Mouse (Mus musculus): Measurements from ENCODE around the gene Npy5r. TPM values are rescaled to one million over a fixed set of nuclear protein-coding genes. Genes with fewer than 3 reads are reported as not detected.

Npy5r gene
- polyA plus RNA-seq (2012; rRNA removed): not detected in 2 replicates

DNA sequence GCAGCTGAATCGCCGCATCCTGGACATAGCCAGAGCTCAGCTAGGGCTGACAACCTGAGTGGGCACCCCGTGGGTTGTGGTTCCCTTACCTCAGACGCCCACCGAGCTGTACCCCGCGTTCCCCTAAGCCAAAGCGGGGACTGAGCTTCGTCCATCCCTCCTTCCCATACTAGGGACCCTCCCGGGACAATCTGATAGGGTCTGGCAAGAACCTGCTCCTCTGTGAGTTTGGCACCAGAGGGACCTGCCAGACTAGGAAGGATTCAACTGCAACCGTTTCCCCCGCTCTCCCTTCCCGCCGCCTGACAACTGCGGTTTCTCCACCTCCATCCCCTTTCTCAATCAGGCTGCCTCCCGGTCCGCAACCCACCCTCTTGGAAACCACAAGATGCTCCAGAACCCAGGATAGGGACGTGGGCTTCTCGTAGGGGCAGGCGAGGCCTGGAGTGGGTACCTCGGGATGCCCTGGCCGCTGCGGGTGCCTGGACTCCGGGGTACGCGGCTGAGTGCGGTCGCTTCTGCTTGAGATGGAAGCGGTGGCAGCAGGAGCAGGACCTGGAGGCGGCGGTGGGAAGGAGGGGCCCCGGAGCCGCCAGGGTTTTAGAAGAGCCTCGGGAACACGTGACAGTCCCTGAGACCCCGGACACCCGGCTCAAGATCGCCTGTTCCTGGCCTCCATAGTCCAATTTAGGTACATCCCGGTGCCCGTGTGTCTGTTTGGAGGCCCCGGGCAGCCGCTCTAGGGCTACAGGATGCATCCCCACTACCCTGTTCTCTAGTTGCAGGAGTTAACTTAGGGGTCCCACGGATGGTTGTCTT lies at the start of gene Npy5r:
Npy5r (minus strand) TSS at position 618 of the 819 bp plus-strand sequence.
- DNase-seq (ENCODE audit: low read depth): no peak

DNA sequence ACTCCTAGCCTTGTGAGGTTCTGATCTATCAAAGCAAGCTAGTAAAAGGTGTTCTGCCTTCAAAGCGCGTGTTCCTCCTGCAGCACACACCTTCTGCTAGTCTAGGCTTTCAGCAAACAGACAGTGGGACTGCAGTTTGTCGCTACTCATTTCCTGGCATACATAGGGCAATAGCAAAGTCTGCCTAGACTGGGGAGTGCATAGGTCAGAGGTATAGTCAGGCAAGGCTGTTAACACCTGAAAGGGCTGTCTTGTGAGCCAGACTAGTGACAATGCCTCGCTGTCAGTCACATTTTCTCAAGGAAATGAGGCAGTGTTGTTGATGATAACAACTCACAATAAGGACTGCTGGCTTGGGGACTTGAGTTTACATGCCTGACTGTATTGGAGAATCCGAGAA lies 44.0 kb upstream of the Npy5r start:
- no peak for DNase-seq (ENCODE audit: low read depth)

DNA sequence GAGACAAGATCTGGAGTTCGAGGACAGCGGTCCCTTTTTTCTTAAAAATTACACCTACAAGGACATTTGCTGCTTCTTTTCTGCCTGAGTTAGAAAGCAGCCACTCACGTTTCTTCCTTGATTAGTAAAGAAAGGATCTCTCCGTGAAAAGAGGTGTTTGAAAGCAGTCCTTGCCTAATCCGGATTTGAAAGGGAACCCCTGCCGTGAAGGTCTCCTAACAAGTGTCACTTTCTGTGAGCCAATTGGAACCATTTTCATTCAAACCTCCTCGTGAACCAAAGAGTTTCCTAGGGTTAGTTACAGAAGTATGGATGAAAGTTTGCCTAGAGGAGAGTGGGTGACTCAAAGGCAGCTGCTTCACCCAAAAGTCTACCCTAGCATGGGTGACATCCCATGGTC lies 41.5 kb upstream of the Npy5r start:
- DNase-seq (ENCODE audit: low read depth): no peak

DNA sequence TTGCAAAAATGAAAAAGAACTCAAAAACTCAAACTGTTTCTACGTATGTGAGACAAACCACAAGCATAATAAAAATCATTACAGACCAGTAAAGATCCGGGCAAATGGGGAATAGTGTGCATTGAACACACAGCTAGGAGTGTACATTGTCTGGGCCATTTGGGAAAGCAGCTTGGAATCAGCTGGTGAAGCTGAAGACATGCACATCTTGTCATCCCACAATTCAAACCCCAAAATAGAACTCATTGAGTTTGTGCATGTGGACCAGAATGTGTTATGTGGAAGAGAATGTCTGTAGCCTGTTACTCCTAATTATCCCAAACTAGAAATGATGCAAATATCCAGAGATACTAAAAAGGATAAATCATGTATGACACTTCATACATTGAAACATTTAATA lies 34.9 kb upstream of the Npy5r start:
- DNase-seq (ENCODE audit: low read depth): no peak

DNA sequence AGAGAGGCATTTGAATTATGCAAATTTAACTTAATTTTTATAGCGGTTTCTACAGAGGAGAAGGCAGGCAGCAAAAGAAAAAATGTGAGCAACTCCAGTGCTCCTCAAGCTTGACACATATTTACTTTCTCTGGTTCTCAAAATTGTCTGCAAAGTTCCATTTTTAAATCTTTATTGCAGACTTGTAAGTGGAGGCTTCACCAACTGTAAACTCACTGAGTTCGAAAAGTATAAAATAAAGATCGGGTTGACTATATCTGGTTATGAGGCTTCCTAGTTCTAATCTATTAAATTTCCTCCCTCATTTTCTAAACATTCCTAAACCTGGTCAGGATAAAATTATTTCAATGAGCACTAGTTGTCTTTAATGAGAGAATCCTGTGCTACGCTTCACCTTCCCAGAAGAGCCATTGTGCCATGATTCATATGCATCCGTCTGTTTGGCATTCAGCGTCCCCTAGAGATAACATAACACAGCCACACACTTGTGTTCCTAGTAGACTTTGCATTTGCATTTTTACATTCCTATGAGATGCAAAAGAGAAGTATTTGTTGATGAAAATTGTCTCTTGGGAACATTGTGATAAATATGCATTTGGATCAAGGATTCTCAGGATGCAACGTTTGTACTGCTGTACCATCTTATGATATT lies 26.5 kb upstream of the Npy5r start:
- no peak for DNase-seq (ENCODE audit: low read depth)

DNA sequence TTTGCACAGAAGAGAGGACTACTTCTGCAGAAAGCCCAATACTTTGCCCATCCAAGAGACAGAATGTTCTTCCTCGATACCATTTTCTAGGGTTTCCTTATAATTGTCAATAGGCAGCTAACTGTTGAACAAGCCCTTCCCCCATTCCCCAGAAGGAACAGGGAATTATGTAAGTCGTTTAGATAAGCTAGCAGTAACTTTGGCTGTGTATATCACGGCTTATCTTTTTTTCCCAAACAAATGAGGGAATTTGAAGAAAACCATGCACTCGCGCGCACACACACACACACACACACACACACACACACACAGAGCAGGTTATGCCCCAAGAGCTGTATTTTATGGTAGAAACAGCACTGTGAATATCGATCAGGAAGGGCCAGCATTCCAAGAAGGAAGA lies 10.9 kb upstream of the Npy5r start:
- no peak for DNase-seq (ENCODE audit: low read depth)

DNA sequence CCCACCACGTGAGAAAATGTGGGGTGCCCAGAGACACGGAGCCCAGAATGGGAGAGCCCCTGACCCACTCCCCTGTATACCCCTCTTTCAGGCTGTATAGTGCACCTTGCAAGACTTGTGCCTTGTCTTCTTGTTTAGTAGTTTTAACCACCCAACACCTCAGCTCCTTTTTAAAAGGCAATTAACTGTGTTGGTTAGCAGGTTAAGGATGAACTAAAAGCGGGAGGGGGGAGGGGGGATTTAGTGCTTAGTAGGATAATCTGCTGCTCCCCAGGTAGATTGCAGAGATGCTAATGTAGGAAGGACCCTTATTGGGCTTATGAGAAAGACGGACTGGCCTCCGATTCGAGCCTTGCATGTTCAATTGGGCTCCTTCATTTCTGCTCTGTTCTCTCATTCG lies 10.1 kb upstream of the Npy5r start:
- DNase-seq (ENCODE audit: low read depth): no peak

DNA sequence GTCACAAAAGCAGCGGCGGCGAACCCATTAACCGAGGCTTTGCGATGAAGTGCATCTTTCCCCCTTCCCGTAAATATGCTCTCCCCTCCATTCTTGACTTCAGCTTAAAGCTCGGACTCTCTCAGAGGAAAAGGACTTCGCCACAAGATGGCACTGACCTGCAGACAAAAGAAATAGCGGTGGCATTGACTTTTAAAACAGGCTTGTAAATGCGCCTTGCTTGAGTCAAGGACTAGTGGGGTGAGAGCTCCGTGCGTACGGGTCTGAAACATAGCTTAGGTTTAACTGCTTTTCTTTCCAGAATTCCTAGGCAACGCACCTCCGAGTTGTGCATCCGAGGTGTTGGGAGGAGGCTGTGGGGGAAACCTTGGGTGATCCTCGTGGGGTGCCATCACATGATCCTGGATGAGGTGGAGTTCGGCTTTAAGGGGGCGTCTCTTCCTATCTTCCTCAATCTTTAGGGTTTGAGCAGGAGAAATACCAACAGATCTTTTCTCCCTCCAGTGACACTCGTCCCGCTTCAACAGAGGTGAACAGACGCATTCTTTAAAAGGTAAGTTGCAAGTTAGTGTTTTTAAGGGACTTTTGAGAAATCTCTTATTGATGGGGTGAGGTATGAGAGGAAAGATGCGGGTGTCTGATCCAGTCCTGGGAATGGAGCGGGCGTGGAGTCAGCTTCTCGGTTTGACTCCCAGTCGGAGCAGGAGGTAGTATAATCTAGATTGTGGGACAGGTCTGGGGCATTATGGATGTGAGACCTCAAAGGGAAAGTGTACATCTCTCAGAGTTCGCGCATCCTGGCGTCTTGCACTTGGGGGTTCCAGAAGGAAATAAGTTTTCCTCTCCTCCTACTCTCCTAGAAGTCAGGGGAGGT lies 9.3 kb upstream of the Npy5r start, which contains the start of gene Npy1r:
Npy1r (plus strand) TSS at position 223 of the 874 bp plus-strand sequence.
- DNase-seq (ENCODE audit: low read depth): no peak

DNA sequence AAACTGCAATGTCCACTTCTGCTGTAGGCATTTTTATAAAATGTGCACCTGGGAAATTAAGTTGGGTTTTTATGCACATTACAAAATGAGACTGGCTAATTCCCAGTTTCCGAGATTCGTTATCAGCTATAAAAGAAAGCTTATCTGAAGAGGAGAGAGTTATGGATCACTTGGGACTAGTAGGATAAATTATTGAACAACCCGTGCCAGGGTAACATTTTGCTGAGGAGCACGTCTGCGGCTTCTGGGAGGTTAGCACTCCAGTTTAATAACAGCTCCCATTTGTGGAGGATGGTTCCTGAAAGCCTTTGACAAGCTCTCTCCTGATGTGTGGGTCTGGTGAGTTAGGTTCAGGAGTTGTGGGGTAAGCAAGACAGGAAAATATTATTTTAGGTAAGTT lies 2.5 kb upstream of the Npy5r start:
- no peak for DNase-seq (ENCODE audit: low read depth)

DNA sequence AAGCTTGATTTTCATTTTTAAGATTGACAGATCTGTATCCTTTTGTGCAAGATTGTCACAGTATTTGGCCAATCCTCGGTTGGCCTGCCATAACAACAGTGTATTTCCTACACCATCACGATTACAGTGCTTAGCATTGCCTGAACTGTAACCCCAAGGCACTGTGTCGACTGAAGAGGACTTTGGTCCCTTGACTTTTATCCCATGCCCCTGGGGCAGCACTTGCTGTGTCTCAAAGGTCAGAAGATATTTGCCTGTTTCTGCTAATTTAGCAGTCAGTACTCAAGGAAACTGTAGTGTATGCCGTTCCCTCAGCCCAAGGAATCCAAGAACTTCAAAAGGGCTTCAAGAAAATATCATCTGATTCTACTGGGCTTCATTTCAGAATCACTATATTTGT lies 871 bp upstream of the Npy5r start:
- DNase-seq (ENCODE audit: low read depth): no peak

DNA sequence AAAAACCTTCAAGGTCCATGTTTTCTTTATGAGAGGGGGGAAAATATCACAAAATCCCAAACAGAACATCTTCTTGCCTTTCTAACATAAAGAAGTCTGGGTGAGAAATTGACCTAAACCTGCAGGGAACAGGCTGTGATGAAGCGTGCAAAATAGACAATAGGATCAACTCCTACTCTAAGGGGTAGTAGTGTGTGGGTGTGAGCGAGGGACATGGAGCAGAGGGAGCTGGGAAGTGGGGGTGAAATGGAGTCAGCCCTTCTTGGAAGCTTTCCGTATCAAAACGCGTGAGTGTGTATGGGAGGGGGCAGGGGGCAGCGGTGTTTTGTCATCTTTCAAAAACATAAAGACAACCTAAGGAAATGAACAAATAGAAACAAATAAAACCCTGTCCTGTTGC lies 467 bp upstream of the Npy5r start:
- no peak for DNase-seq (ENCODE audit: low read depth)

DNA sequence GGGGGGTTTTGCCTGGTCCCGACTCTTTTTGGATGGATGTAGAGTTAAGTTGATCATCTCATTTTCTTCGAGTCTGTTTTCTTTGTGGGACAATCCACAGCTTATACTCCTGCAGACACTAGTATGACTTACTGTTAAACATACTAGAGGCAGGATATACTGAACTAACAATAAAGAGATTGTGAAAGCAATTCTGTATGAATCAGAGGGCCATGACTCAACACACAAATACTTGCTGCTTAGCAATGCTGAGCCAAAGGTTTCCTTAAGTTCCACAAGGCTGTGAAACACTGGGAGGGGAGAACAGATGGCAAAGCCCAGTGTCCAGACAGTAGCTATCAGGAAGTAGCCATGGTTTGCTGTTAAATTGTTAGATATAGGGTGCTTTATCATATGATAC lies 6.7 kb downstream of the Npy5r start:
- no peak for DNase-seq (ENCODE audit: low read depth)

DNA sequence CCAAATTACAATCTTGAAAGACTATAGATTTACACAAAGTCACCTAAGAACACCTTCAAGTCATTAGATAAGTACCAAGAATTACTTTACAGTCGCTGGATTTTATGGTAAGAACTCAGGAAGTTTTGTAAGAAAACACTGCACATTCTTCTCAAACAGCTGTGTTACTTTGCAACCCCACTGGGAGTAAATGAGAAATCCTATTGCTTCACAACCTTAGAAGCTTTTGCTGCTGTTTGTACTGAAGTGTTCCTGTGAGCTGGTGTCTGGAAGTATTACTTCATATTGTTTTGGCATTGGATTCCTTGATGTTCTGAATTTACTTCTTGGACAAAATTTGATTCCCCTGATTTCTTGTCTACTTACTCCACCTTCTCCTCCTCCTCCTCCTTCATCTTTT lies 57.2 kb downstream of the Npy5r start:
- no peak for DNase-seq (ENCODE audit: low read depth)

Other genes starting within 250 kb of the Npy5r start
- gene Tma16, start 201.6 kb downstream of the Npy5r start, polyA plus RNA-seq (2012; rRNA removed): 2.2 TPM in 2 replicates
- gene Tktl2, start 176.4 kb downstream of the Npy5r start, polyA plus RNA-seq (2012; rRNA removed): 0.13 TPM in 1 of 2 replicates, not detected in the other
- gene Npy1r, start 9.1 kb upstream of the Npy5r start, polyA plus RNA-seq (2012; rRNA removed): 3.0 and 3.7 TPM in 2 replicates
- 2.9 and 5.0 TPM in 2 replicates for gene Naf1, start 172.1 kb upstream of the Npy5r start, polyA plus RNA-seq (2012; rRNA removed)

Data from gonadal fat pad, adult 2 months (tissue).